Mouse (Mus musculus): ENCODE measurements around the gene Tgfbr2. TPM values are rescaled to one million over a fixed set of nuclear protein-coding genes. Genes with fewer than 3 reads are reported as not detected.

Tgfbr2 gene
- total and polyA plus RNA-seq, 3 experiments: not detected

- Histone ChIP-seq H3K4me1 (ENCODE audit: control insufficient read depth in 1 of 2, insufficient read depth in 2 of 2, low read length in 2 of 2) (no peaks in the 10 kb centered on the region), H3K36me3 (ENCODE audit: control insufficient read depth in 1 of 2, insufficient read depth in 2 of 2, low read length in 2 of 2) (no peaks in the 10 kb centered on the region), H3K27ac (ENCODE audit: control insufficient read depth, low read depth, low read length) (no peak overlapping the region), H3K4me3 (ENCODE audit: control insufficient read depth in 1 of 2, insufficient read depth in 1 of 2, low read depth in 2 of 2, low read length in 2 of 2) (no peak overlapping the region), H3K27me3 (ENCODE audit: control insufficient read depth in 1 of 2, insufficient read depth in 2 of 2, low read length in 2 of 2) (no peaks in the 10 kb centered on the region), H3K79me2 (ENCODE audit: control insufficient read depth, insufficient read depth, low read length, poor library complexity) (no peaks in the 10 kb centered on the region), H3K9ac (ENCODE audit: control insufficient read depth, low read depth, low read length, poor library complexity, severe bottlenecking) (no peak overlapping the region), H3K9me3 (replicated peaks; ENCODE audit: insufficient read depth, low read length) (no peaks in the 10 kb centered on the region)
- no peak for DNase-seq (ENCODE audit: low read depth, low spot score)
- no peak for TF ChIP-seq GATA1 (IDR thresholded peaks at IDR 0.05; ENCODE audit: low read depth, low read length)
- TF ChIP-seq MYC (IDR thresholded peaks at IDR 0.05; ENCODE audit: low read depth, low read length): no peak
- TF ChIP-seq POLR2AphosphoS5 (IDR thresholded peaks at IDR 0.05; ENCODE audit: borderline replicate concordance, low read depth, low read length): no peak
- TF ChIP-seq MAFK (IDR thresholded peaks at IDR 0.05; ENCODE audit: borderline replicate concordance, low read depth, low read length): no peak
- TF ChIP-seq CHD1 (IDR thresholded peaks at IDR 0.05; ENCODE audit: low read depth, low read length): no peak
Measured at GRCm38 (mm10) chr9:116198488-116198887, 23.3 kb upstream of the Tgfbr2 start.

- no peak overlapping the region for H3K4me3 ChIP-seq (ENCODE audit: control insufficient read depth in 1 of 2, insufficient read depth in 1 of 2, low read depth in 2 of 2, low read length in 2 of 2)
- H3K36me3 ChIP-seq (ENCODE audit: control insufficient read depth in 1 of 2, insufficient read depth in 2 of 2, low read length in 2 of 2): no peaks in the 10 kb centered on the region
- TF ChIP-seq USF2 (IDR thresholded peaks at IDR 0.05; ENCODE audit: borderline replicate concordance in 1 of 2, insufficient read depth in 1 of 2, low read depth in 1 of 2, low read length in 2 of 2): no peak
- TF ChIP-seq POLR2A (IDR thresholded peaks at IDR 0.05; ENCODE audit: control insufficient read depth in 1 of 2, insufficient read depth in 1 of 2, low read depth in 1 of 2, low read length in 2 of 2, poor library complexity in 1 of 2): no peak
- no peak for TF ChIP-seq E2F4 (IDR thresholded peaks at IDR 0.05; ENCODE audit: borderline replicate concordance, low read depth, low read length)
- no peak for TF ChIP-seq TAL1 (IDR thresholded peaks at IDR 0.05; ENCODE audit: low read length)
- H3K27me3 ChIP-seq (ENCODE audit: control insufficient read depth in 1 of 2, insufficient read depth in 2 of 2, low read length in 2 of 2): no peaks in the 10 kb centered on the region
- no peak overlapping the region for H3K9ac ChIP-seq (ENCODE audit: control insufficient read depth, low read depth, low read length, poor library complexity, severe bottlenecking)
- DNase-seq (ENCODE audit: low read depth, low spot score): no peak
- no peaks in the 10 kb centered on the region for H3K4me1 ChIP-seq (ENCODE audit: control insufficient read depth in 1 of 2, insufficient read depth in 2 of 2, low read length in 2 of 2)
- H3K27ac ChIP-seq (ENCODE audit: control insufficient read depth, low read depth, low read length): no peak overlapping the region
- H3K79me2 ChIP-seq (ENCODE audit: control insufficient read depth, insufficient read depth, low read length, poor library complexity): no peaks in the 10 kb centered on the region
- no peaks in the 10 kb centered on the region for H3K9me3 ChIP-seq (replicated peaks; ENCODE audit: insufficient read depth, low read length)
Measured at GRCm38 (mm10) chr9:116197491-116198170, 22.5 kb upstream of the Tgfbr2 start.

GRCm38 (mm10) chr9:116193889-116194450 lies 18.8 kb upstream of the Tgfbr2 start:
- Histone ChIP-seq H3K79me2 (ENCODE audit: control insufficient read depth, insufficient read depth, low read length, poor library complexity) (no peaks in the 10 kb centered on the region), H3K27ac (ENCODE audit: control insufficient read depth, low read depth, low read length) (no peak overlapping the region), H3K9me3 (replicated peaks; ENCODE audit: insufficient read depth, low read length) (no peaks in the 10 kb centered on the region), H3K9ac (ENCODE audit: control insufficient read depth, low read depth, low read length, poor library complexity, severe bottlenecking) (no peak overlapping the region), H3K27me3 (ENCODE audit: control insufficient read depth in 1 of 2, insufficient read depth in 2 of 2, low read length in 2 of 2) (no peaks in the 10 kb centered on the region), H3K36me3 (ENCODE audit: control insufficient read depth in 1 of 2, insufficient read depth in 2 of 2, low read length in 2 of 2) (no peaks in the 10 kb centered on the region), H3K4me3 (ENCODE audit: control insufficient read depth in 1 of 2, insufficient read depth in 1 of 2, low read depth in 2 of 2, low read length in 2 of 2) (no peak overlapping the region), H3K4me1 (ENCODE audit: control insufficient read depth in 1 of 2, insufficient read depth in 2 of 2, low read length in 2 of 2) (no peaks in the 10 kb centered on the region)
- no peak for DNase-seq (ENCODE audit: low read depth, low spot score)
- no peak for TF ChIP-seq MAX (IDR thresholded peaks at IDR 0.05; ENCODE audit: low read length)
- no peak for TF ChIP-seq GABPA (IDR thresholded peaks at IDR 0.05; ENCODE audit: low read depth, low read length)
- TF ChIP-seq CHD2 (IDR thresholded peaks at IDR 0.05; ENCODE audit: low read length): no peak
- TF ChIP-seq TAL1 (IDR thresholded peaks at IDR 0.05; ENCODE audit: low read length): no peak
- no peak for TF ChIP-seq KAT2A (conservative IDR thresholded peaks at IDR 0.05; ENCODE audit: low read depth, low read length)
- TF ChIP-seq MEF2A (IDR thresholded peaks at IDR 0.05; ENCODE audit: extremely low read depth, insufficient replicate concordance, low read depth, low read length, poor library complexity, severe bottlenecking): no peak
- no peak for TF ChIP-seq ZNF384 (IDR thresholded peaks at IDR 0.05; ENCODE audit: low read depth, low read length)
- no peak for TF ChIP-seq CTCF (IDR thresholded peaks at IDR 0.05 in 2 of 3, conservative IDR thresholded peaks at IDR 0.05 in 1 of 3; ENCODE audit: control insufficient read depth in 1 of 3, insufficient read depth in 1 of 3, low read depth in 2 of 3, low read length in 3 of 3, poor library complexity in 1 of 3, severe bottlenecking in 1 of 3)
- TF ChIP-seq BHLHE40 (IDR thresholded peaks at IDR 0.05; ENCODE audit: borderline replicate concordance, low read depth, low read length): no peak
- TF ChIP-seq UBTF (IDR thresholded peaks at IDR 0.05; ENCODE audit: borderline replicate concordance, insufficient read depth, low read depth, low read length): no peak
- TF ChIP-seq SMC3 (IDR thresholded peaks at IDR 0.05; ENCODE audit: low read depth, low read length): no peak
- no peak for TF ChIP-seq ZMIZ1 (IDR thresholded peaks at IDR 0.05; ENCODE audit: low read depth, low read length)
- TF ChIP-seq NELFE (IDR thresholded peaks at IDR 0.05; ENCODE audit: low read depth, low read length): no peak
- no peak for TF ChIP-seq MYC (IDR thresholded peaks at IDR 0.05; ENCODE audit: low read depth, low read length)
- TF ChIP-seq ETS1 (IDR thresholded peaks at IDR 0.05; ENCODE audit: low read depth, low read length): no peak
- no peak for TF ChIP-seq POLR2A (IDR thresholded peaks at IDR 0.05; ENCODE audit: control insufficient read depth in 1 of 2, insufficient read depth in 1 of 2, low read depth in 1 of 2, low read length in 2 of 2, poor library complexity in 1 of 2)
- no peak for TF ChIP-seq HCFC1 (IDR thresholded peaks at IDR 0.05; ENCODE audit: low read depth, low read length)
- TF ChIP-seq SIN3A (IDR thresholded peaks at IDR 0.05; ENCODE audit: low read length): no peak
- no peak for TF ChIP-seq GATA1 (IDR thresholded peaks at IDR 0.05; ENCODE audit: low read depth, low read length)
